Mouse (Mus musculus): ENCODE results near the gene Epha5.

Epha5 gene

GRCm38 (mm10) chr5:84417062-84417879 lies at the start of gene Epha5:
Gene Epha5 (minus strand): TSS chr5:84417382.
- no peak for DNase-seq (ENCODE audit: low read depth in 2 of 2, low spot score in 2 of 2)

- no peak for DNase-seq (ENCODE audit: low read depth in 2 of 2, low spot score in 2 of 2)
These were observed 39.0 kb upstream of the Epha5 start for GRCm38 (mm10) chr5:84456216-84456615.

- no peak for DNase-seq (ENCODE audit: low read depth in 2 of 2, low spot score in 2 of 2)
These were observed 37.5 kb upstream of the Epha5 start for GRCm38 (mm10) chr5:84454641-84455040.

GRCm38 (mm10) chr5:84453839-84454238 lies 36.7 kb upstream of the Epha5 start:
- DNase-seq (ENCODE audit: low read depth in 2 of 2, low spot score in 2 of 2) = no peak

- DNase-seq (ENCODE audit: low read depth in 2 of 2, low spot score in 2 of 2) = no peak
These were observed 23.1 kb upstream of the Epha5 start for GRCm38 (mm10) chr5:84440232-84440631.

- DNase-seq (ENCODE audit: low read depth in 2 of 2, low spot score in 2 of 2) = no peak
These were observed 991 bp downstream of the Epha5 start for GRCm38 (mm10) chr5:84415961-84416821.

- DNase-seq (ENCODE audit: low read depth in 2 of 2, low spot score in 2 of 2) = no peak
These were observed 2.2 kb downstream of the Epha5 start for GRCm38 (mm10) chr5:84414931-84415431.

GRCm38 (mm10) chr5:84413026-84413425 lies 4.2 kb downstream of the Epha5 start:
- DNase-seq (ENCODE audit: low read depth in 2 of 2, low spot score in 2 of 2) = no peak

- no peak for DNase-seq (ENCODE audit: low read depth in 2 of 2, low spot score in 2 of 2)
These were observed 8.8 kb downstream of the Epha5 start for GRCm38 (mm10) chr5:84408370-84408769.

- DNase-seq (ENCODE audit: low read depth in 2 of 2, low spot score in 2 of 2) = no peak
These were observed 20.1 kb downstream of the Epha5 start for GRCm38 (mm10) chr5:84397085-84397484.

GRCm38 (mm10) chr5:84365334-84365733 lies 51.8 kb downstream of the Epha5 start:
- no peak for DNase-seq (ENCODE audit: low read depth in 2 of 2, low spot score in 2 of 2)

- no peak for DNase-seq (ENCODE audit: low read depth in 2 of 2, low spot score in 2 of 2)
These were observed 57.8 kb downstream of the Epha5 start for GRCm38 (mm10) chr5:84359430-84359829.

- no peak for DNase-seq (ENCODE audit: low read depth in 2 of 2, low spot score in 2 of 2)
These were observed 64.1 kb downstream of the Epha5 start for GRCm38 (mm10) chr5:84353069-84353468.

GRCm38 (mm10) chr5:84346728-84347499 lies 70.3 kb downstream of the Epha5 start:
- no peak for DNase-seq (ENCODE audit: low read depth in 2 of 2, low spot score in 2 of 2)

- DNase-seq (ENCODE audit: low read depth in 2 of 2, low spot score in 2 of 2) = no peak
These were observed 81.2 kb downstream of the Epha5 start for GRCm38 (mm10) chr5:84335834-84336465.

GRCm38 (mm10) chr5:84334481-84334880 lies 82.7 kb downstream of the Epha5 start:
- no peak for DNase-seq (ENCODE audit: low read depth in 2 of 2, low spot score in 2 of 2)

- no peak for DNase-seq (ENCODE audit: low read depth in 2 of 2, low spot score in 2 of 2)
These were observed 85.6 kb downstream of the Epha5 start for GRCm38 (mm10) chr5:84331631-84332030.

GRCm38 (mm10) chr5:84320553-84320952 lies 96.6 kb downstream of the Epha5 start:
- DNase-seq (ENCODE audit: low read depth in 2 of 2, low spot score in 2 of 2) = no peak

- no peak for DNase-seq (ENCODE audit: low read depth in 2 of 2, low spot score in 2 of 2)
These were observed 97.0 kb downstream of the Epha5 start for GRCm38 (mm10) chr5:84320138-84320537.

GRCm38 (mm10) chr5:84318814-84319340 lies 98.3 kb downstream of the Epha5 start:
- no peak for DNase-seq (ENCODE audit: low read depth in 2 of 2, low spot score in 2 of 2)

Measured in CD8-positive naive resting alpha-beta T cell, adult 2 months (primary cell).